Mouse (Mus musculus) kidney, adult 18-20 months (tissue): ENCODE results near the gene Asb12.
"Not testable (repeated sequence)": the region's sequence is repeated elsewhere in the genome, so short reads cannot be mapped to it uniquely, and the experiment has no call there.

Experiments
- DNase-seq: peaks from one replicate; pipeline ENCODE4 v3.0.0; 2021

Gene Asb12

DNA sequence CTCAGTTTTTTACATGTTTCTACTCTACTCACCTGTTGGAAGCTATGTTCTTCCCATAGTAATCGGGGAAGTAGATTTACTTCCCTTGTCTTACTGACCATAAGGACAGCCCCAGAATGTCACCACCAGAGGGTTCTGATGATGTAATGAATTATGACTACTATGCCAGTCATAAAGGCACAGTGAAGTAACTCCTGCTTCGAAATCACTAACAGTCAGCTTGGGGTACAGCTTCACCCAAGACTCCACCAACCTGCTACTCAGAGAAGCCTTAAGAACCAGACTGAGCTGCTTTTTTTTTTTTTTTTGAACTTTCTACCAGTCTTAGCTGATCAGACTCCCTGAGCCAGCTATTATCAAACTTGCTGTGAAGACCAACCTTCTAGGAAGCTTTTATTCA is at the start of gene Asb12, which contains the start of gene Pfn5:
Gene Asb12, minus strand, starts transcription at position 101 of the 400 bp plus-strand sequence.
Gene Pfn5, plus strand, starts transcription at position 218 of the 400 bp plus-strand sequence.
- DNase-seq, result no peak

DNA sequence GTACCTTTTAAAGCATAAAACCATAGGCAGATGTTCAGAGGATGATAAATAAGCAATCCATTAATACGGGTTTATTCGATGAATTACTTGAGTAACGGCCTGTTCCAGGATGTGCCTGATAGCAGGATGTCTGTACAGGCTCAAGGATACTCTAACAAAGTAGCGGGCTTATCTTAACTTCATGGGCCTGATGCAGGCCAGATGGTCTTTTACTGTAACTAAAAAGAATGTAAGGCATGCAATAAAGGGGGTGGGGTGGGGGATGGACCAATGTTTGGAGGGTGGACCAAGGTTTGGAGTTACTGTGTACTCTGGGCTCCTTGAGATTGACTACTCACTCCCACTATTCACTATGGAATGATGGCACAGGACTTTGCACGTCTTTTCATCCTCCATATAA is 42.8 kb upstream of the Asb12 start:
- DNase-seq, result no peak

DNA sequence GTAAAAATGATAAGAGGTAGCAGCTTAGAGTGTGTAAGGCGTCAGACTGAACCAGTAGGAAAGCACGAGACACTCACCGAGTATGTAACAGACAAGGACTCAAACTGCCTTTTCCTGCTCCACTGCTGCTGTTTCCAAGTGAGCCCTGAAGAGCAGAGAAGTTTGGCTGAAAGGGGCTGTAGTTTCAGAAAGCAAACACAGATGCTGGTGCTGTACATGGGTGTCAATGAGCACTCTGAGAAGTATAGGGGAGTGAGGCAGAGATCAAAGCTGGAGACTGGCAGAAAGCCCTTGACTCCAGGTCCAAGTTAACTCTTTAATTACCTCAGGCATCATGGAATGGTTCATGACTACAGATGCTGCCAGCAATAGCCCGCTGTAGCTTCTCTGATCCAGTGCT is 3.5 kb downstream of the Asb12 start:
- no peak for DNase-seq

DNA sequence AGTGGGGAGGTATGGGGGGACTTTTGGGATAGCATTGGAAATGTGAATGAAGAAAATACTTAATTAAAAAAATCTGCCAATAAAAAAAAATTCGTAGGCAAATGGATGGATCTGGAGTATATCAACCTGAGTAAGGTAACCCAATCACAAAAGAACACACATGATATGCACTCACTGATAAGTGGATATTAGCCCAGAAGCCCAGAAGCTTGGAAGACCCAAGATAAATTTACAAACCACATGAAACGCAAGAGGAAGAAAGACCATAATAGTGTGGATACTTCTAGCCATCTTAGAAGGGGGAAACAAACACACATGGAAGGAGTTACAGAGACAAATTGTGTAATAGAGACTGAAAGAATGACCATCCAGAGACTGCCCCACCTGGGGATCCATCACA is 22.3 kb downstream of the Asb12 start:
- not testable (repeated sequence) for DNase-seq

DNA sequence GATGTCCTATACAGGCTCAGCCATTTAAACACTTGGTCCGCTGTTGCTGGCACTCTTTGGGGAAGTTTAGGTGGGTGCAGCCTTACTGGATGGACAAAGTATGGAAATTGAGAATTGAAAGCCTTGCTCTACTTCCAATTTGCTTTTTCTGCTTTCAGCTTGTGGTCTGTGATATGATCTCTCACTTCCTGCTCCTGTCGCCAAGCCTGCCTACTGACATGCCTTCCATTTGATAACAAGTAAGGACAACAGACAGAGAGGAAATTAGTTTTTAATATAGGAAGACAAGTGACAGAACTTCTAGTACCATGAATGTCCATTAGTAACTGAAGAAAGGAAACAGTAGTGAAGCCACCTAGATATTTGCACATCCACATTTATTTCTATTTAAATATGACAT is 32.6 kb downstream of the Asb12 start:
- DNase-seq, result no peak

DNA sequence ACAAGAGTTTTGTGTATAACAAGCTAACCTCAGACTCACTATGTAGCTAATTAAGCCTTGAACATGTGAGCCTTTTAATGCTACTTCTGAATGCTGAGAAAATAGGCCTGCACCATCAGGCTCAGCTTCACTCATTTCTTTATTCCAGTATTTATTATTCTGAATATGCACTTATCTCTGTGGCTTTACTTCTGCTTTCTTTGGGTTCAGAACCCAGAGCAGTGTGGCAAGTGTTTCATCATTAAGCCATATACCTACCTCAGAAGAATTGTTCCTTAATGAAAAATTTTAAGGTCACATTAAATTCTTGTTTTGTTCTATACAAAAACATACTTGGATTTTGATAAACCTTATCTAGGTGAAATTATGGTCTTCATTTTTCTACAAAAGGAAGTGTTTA is 33.9 kb downstream of the Asb12 start:
- no peak for DNase-seq

DNA sequence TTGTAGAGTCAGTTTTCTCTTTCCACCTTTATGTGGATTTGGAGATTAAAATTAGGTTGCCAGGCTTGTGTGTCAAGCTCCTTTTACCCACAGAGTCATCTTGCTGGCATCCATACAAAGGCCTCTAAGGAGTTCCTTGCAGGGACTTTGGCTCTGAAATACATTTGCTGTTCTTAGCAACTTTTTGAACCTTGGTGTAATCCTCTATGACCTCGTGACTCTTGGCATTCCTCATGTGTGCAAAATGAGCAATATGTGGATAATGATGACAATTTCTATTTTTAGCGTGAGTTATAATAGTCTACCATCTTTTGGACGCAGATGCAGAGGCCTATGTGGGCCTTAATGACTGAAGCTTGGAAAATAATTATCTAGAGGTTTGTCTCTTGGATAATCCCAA is 100.6 kb downstream of the Asb12 start:
- DNase-seq, result no peak

DNA sequence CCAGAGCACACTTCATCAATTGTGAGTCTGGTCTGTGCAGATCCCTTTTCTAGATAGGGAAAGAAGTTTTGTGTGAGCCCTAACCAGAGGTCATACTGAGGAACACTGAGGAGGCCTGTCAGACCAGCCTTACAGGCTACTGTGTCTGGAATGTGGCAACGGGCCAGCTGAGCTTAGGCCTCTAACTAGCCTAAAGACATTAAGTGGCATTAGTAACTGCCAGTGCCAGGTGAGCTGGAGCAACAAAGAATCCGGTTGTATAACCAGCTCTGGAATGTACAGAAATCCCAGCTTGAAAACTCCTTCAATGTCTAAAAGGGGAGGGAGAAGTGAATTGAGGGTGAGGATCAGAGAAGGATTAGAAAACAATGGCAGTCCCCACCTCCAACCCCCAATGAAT is 111.9 kb downstream of the Asb12 start:
- peak; percentile 71 for DNase-seq

DNA sequence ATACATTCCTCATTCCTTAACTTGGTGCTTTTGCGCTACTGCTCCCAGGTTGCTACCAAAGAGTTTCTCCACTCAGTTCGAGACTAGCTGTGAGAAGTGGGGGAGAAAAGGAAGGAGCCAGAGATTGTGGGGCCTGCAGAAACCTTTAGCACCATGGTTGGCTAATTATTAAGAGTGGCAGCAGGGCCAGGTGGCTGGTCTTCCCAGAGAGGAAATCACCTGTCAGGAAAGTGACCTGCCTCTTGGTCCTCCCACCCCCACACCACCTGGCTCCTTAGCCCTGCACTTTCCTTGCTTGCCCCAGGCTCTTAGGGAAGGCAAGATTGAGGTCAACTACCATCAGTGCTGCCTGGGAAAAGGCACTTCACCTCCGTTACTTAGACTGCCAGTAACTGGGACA is 112.6 kb downstream of the Asb12 start:
- DNase-seq, result no peak

DNA sequence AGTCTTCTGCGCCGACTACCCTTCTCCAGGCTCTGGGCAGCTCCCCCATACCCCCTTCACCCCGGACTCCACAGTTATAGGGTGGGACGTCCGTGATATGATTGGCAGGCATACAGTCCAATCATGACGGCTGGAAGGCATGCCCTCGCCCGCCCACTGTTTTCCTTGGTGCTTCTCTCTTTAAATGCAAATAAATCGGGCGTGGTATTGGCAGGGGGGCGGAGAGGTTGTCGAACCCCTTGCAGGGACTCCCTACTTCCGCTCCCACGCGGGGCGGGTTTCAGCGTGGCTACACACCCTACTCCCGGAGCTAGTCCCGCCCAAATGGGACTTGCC is 113.0 kb downstream of the Asb12 start, which contains the start of gene Amer1:
Gene Amer1, minus strand, starts transcription at position 97 of the 336 bp plus-strand sequence.
- DNase-seq, result peak; percentile 93

DNA sequence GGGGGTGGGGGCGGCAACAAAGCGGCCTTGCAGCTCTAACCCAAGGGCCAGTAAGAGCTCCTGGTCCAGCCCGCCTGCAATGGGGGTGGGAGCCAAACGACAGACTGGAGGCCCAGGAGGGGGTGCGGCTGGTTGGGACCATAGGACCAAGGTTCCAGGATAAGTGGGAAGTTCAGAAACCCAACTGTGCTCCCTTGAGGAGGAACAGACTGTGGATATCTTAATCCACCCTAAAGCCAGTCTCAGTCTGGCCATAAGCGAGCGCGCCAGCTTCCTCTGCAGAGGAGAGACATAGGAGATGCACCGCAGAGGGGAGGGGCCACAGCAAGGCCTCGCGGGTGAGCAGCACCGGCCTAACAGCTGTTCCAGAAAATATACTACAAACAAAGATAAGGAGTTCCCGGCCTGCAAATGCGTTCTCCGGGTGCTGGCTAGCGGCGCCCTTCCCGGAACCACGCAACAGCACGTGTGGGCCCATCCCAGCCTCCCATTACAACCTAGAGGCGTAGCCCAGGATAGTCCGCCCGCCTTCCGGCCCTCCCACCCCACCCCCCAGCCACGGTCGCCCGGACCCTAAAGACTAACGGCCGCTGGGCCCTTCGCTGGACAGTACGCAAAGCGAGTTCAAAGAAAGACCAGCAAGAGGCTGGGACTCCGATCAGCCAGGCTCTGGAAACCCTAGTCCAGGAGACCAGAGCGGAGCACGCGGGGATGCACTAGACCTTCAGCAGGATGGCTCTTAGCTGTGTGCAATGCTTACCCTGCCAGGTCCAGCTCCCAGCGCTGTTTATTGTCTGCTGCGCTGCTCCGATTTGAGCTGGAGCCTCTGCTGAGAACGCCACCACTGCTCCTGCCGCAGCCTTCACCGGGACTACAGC is 113.7 kb downstream of the Asb12 start:
- peak; percentile 59 for DNase-seq

DNA sequence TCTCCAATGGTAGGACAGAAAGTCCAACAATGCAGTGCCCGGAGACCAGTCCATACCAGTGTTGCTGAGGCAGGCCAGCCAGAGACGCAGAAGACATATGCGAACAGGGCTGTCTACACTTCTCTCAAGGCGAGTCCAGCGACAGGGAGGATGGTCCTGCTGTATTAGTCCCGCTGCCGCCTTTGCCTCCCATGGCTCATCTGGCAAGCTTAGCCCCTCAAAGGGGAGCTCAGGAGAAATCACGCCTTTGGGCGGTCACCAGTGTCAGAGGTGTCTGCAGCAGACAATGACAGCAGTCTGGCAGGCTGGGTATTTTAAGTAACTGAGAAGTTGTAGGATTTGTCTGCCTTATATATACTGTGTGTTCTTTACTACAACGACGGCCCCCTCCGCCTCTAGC is 114.4 kb downstream of the Asb12 start:
- DNase-seq, result no peak

DNA sequence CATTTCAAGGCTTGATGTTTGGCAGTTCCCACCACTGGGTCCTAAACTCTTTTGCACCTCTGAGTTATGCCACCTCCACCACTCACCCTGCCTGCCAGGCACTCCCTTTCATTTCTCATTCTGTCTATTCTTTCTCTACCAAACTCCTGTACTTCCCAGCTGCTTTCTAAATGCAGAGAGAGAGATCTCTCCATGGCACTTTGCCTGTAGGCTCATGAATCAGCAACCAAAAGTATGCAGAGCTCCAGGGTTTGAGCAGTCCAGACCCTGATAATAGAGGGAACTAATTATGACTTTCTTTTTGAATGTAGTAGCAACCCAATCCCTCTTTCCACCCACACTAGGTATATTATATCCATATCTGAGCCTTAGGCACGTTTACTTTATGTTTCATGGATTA is 115.5 kb downstream of the Asb12 start:
- DNase-seq, result no peak

DNA sequence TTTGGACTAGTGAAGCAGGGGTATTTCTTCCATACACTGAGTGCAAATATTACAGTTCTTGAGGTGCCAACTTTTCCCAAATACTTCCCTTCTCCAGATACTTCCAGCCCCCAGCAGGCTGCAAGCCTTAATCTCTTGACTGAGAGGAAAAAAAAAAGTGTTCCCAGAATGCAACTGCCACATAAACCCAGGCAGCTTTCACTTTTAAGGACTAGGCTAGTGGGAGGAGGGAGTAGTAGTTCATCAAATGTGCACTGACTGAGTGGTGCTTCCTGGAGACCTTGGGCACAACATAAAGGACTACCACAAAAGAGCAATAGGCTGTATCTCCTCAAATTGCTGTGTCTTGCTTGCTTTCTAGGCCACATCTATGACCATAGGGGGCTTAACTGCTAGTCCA is 116.5 kb downstream of the Asb12 start:
- DNase-seq, result no peak

DNA sequence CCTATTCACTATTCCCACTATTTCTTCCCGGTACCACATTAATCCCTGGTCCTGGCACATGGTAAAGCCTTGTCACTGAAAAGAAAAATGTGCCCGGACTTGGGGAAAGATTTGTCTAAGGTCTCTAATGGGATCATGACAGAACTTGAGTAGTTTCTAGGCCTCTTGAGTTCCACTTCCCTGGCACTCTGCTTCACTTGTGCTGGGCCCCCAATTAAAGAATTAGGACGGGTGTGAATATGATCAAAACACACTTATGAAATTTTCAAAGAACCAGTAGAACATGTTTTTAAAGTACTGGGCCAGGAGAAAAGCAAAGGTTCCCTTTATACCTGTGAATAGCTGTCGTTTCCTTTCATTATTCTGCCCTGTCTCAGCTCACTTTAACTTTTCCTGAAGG is 119.3 kb downstream of the Asb12 start:
- no peak for DNase-seq

DNA sequence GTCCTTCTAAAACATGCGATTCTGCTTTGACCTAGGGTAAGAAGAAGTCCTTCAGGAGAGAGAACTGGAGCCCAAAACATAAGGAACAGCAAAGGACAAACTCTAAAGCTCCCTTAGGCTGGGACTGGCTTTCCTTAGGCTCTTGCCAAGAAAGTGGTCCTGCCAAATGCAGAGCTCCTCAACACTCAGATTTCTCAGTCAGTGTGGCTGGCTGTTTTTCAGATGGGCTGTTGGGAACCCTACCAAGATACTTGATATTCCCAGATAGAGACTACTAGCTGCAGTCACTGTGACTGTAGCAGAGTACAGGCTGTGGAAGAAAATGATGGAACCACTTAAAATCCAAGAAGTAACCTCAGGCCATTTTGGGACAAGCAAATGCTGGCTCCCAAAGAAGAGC is 120.6 kb downstream of the Asb12 start:
- no peak for DNase-seq
